Mouse (Mus musculus): ENCODE data around the gene Lrfn1.
A peak's percentile ranks its signal among the peaks of the same experiment; 100 is the strongest.

Lrfn1 gene

GRCm38 (mm10) chr7:28440739-28441138 is 11.0 kb upstream of the Lrfn1 start:
- TF ChIP-seq GATA4 (IDR thresholded peaks at IDR 0.05; ENCODE audit: insufficient replicate concordance, low read length) = no peak

DNA sequence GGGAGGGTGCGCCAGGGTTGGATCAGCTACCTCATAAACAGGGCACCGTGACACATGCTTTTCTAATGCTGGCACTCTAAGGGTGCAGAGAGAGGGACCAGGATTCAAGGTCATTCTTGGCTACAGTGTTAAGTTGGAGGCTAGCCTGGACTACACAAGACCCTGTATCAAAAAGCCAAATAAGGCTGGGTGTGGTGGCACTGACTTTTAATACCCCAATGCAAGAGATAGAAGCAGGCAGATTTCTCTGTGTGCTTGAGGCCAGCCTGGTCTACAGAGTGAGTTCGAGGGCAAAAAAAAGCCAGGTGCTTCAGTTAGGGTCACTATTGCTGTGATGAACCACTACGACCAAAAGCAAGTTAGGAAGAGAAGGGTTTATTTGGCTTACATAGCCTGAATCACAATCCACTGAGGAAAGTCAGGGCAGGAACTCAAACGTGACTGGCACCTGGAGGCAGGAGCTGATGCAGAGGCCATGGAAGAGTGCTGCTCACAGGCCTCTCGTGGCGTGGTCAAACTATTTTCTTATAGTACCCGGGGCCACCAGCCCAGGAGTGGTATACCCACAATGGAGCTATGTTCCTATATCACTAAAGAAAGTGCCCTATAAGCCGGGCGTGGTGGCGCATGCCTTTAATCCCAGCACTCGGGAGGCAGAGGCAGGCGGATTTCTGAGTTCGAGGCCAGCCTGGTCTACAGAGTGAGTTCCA is 9.8 kb upstream of the Lrfn1 start:
- no peak for TF ChIP-seq GATA4 (IDR thresholded peaks at IDR 0.05; ENCODE audit: insufficient replicate concordance, low read length)

DNA sequence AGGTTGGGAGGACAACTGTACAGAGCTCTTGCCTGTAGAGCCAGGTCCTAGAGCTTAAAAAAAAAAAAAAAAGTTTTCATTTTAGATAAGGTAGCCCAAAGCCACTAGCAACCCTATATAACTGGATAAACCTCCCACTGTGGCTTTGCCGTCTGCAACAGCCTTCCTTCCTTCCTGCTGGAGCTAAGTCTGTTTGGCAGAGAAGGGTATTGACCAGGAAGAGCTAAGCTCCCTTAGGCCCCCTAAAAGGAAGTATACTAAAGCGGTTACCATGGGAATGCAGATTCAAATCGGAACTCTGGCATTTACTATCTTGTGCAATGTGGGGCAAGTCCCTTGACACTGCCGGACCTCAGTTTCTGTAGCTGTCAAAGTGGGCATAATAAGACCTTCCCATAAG is 9.1 kb upstream of the Lrfn1 start:
- TF ChIP-seq GATA4 (IDR thresholded peaks at IDR 0.05; ENCODE audit: insufficient replicate concordance, low read length) = 0 out of 2 replicates have a peak, but pooled peaks have one; percentile 25

DNA sequence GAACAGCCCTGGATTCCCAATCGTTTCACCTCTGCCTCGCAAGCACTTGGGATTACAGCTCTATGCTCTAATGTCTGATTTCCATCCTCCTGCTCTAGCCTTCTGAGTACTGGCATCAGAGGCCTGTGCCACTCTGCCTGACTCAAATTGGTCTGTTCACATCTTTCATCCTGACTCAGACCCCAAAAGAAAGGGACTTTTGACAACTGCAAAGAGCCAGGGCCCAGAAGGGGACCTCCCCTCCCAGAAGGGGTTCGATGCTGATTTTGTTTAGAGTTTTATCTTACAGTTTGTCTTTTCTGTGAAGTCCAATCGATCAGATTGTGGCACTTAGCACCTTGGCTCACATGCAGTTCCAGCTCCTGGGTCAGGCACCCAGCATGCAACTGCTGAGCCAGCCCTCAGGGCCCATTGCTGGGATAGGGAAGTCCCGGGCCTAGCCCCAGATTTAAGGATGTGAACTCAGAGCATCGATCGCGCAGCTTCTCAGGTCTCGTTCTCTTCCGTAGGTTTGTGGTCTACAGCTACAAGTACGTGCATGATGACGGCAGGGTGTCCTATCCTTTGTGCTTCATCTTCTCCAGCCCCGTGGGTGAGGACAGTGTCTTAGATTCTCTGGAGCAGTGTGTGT is 7.3 kb upstream of the Lrfn1 start:
- TF ChIP-seq GATA4 (IDR thresholded peaks at IDR 0.05; ENCODE audit: insufficient replicate concordance, low read length) = no peak

DNA sequence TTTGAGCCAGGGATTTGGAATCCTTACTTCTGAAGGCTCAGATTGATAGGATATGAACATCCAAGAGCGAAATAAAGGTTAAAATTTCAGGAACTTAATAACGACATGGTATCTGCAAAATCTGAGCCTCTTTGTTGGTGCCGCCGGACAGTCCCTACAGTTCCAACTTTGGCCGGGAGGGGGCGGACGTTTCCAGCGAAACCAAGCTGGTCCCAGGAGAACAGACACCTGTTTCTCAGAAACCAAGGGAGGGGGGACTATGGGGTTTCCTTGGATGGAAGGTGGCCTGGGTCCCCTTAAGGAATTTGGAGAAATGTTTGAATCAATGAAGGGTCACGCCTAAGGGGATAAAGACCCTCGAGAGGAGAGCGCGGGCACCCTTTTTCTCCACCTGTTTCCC is 5.3 kb upstream of the Lrfn1 start:
- TF ChIP-seq GATA4 (IDR thresholded peaks at IDR 0.05; ENCODE audit: insufficient replicate concordance, low read length) = no peak

DNA sequence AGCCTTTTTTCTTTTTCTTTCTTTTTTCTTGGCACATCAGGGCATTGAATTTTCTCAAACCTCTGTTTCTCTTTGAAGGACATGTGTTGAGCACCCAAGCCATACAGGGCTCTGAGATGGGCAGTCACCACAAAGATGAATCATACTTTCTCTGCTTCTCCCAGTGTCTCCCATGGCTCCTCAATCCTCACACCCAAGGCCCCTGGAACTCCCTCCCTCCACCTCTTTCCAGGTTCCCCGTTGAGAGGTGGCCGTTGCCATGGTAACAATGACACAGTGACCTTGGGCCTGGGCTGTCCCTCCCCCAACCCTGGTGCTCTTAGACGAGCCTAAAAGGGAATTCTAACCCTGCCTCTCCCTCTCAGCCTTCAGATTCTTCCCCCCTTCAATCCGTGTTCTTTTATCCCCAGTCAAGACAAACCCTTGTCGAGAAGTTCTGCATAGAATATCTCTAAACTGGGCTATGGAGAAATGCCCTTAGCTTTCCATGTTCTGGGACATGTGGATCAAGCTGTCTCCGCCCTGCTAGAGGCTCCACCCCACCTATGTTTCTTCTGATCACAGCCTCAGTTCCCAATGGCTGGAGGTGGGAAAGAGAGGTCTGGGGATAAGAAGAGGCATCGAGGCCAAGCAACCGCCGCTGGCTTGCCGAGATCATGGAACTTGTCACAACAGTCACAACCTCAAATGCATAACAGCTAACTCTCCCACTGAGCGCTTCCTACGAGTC is 4.5 kb upstream of the Lrfn1 start:
- no peak for TF ChIP-seq GATA4 (IDR thresholded peaks at IDR 0.05; ENCODE audit: insufficient replicate concordance, low read length)

DNA sequence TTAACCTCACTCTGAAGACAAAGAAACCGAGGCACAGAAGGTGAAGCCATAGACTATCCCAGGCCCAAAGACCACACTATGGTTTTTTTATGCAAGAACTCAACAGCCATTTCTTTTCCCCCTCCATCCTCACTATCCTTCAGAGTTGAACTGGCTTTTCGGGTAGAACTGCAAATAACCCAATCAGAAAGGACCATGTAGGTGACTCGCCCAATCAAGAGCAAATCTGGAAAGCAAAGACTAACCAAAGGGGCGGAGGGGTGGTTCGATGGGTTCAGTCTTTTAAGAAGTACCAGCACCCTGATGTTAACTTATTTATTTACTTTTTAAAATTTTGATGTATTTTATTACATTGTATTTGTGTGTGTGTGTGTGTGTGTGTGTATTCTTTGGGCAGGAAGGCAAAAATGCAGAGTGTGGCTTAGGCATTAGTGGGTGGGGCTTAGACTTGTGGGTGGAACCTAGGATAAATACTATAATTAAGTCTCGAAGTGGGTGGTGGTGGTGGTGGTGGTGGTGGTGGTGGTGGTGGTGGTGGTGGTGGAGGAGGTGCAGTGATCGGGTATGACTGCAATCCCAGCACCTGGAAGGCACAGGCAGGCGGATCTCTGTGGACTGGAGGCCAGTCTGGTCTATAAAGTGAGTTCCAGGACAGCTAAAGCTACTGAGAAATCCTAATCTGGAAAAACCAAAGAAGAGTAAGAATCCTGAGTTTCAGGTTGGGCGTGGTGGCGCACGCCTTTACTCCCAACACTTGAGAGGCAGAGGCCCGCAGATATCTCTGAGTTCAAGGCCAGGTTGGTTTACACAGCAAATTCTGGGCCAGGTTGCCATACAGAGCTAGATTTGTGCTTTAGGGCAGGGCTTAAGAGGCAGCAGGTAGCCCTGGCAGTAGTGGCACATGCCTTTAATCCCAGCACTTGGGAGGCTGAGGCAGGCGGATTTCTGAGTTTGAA is 3.6 kb upstream of the Lrfn1 start:
- no peak for TF ChIP-seq GATA4 (IDR thresholded peaks at IDR 0.05; ENCODE audit: insufficient replicate concordance, low read length)

DNA sequence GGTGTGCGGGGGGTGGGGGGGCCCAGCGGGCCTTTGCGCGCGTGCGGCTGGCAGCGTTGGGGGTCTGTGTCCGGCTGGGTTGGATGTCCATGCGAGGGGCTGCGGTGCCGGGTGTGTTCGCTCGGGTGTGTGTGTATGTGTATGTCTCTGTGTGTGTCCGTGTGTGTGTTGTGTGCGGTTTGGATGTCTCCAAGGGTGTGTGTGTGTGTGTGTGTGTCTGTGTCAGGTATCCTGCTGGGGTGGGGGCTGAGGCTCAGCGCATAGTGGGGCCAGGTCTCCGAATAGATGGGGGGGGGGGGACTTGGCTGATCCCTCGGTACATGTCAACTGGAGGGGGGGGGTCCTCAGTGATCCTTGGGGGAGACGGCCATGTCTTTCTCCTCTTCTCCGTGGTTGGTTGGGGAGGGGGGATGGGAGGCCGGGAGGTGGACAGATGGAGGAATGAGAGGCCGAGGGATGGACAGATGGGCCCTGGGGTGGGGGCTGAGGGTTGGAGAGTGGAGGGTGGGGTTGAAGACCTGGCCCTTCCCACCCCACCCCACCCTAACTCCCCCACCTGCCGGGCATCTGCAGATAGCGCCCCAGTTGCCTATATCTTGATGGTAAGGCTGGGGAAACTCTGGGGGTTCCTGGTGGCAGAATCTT is 703 bp downstream of the Lrfn1 start:
- no peak for TF ChIP-seq GATA4 (IDR thresholded peaks at IDR 0.05; ENCODE audit: insufficient replicate concordance, low read length)

- no peak for TF ChIP-seq GATA4 (IDR thresholded peaks at IDR 0.05; ENCODE audit: insufficient replicate concordance, low read length)
These were observed 8.6 kb downstream of the Lrfn1 start for GRCm38 (mm10) chr7:28460361-28460760.

GRCm38 (mm10) chr7:28462769-28463168 is 11.0 kb downstream of the Lrfn1 start:
- TF ChIP-seq GATA4 (IDR thresholded peaks at IDR 0.05; ENCODE audit: insufficient replicate concordance, low read length) = no peak

DNA sequence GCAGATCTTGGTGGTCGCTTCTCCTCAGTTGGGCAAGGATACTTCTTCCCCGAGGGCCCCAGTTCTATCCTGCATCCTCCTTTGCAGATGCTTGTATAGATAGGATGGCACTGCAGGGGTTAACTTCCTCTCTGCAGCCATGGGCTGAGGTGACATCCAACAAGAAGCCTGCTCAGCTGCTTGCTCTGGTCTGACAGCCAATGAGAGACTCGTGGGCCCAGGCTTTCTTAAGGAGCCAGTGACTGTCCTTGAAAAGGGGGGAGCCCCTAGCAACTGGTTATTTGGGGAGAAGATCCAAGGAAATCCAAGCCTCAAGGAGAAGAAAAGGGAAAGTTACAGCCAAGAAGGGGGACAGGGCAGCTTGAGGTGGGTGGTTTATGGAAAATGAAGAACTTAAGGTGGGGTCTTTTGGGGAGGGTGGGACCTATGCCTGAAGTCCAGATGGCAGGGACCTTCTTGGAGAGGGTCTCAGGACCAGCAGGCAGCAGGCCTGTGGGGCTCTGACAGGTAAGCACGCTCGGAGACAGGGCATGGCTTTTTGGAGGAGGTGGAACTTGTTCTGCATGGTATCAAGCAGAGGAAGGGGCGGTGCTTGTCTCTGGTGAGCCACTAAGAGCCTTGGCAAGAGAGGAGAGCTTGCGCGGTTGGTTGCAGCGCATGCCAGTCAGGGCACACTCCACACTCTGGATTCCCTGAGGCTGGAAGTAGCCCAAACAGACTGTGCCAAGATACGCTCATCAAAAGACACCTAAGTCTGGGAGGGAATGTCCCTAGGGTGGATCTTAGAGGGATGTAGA is 12.8 kb downstream of the Lrfn1 start:
- TF ChIP-seq GATA4 (IDR thresholded peaks at IDR 0.05; ENCODE audit: insufficient replicate concordance, low read length) = no peak

- TF ChIP-seq GATA4 (IDR thresholded peaks at IDR 0.05; ENCODE audit: insufficient replicate concordance, low read length) = no peak
These were observed 15.0 kb downstream of the Lrfn1 start for GRCm38 (mm10) chr7:28466721-28467212.

DNA sequence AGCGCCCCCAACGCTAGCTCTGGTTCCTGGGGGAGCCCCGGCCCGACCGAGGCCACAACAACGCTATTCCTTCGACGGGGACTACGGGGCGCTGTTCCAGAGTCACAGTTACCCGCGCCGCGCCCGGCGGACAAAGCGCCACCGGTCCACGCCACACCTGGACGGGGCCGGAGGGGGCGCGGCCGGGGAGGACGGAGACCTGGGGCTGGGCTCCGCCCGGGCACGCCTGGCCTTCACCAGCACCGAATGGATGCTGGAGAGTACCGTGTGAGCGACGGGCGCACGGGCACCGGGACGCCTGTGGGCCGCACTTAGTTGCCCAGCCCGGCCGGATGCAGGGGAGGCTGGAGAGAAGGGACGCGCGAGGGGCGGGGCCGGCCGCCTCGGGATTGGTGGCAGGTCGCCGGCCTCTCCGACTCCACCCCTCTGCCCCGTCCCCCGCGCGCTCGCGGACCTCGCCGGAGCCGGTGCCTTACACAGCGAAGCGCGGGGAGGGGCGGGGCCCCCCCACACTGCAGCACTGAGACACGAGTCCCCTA is 15.5 kb downstream of the Lrfn1 start:
- no peak for TF ChIP-seq GATA4 (IDR thresholded peaks at IDR 0.05; ENCODE audit: insufficient replicate concordance, low read length)

All from liver, adult (tissue).